11 mouse cellular contexts compared by ENCODE assay signal in genomic region chr12:59791473-59791872, GRCm38 (mm10).
DNase-seq lines count a peak whose midpoint lies in the region; ATAC-seq and TF ChIP-seq lines count a peak whose summit lies in the region.
"Had no signal": no experiment of that assay in that cellular context is flagged by ENCODE, and none has a peak within 500 bp of the region (broad histone marks: within the 10 kb centered on the region; RNA-seq: fewer than 3 reads in every experiment).

No protein-coding gene starts in this region.

- no peak for TF ChIP-seq CTCF in liver, adult 2 months (IDR thresholded peaks at IDR 0.05; ENCODE audit: low read depth, low read length)

- no peak for TF ChIP-seq POLR2A in liver, adult 2 months (IDR thresholded peaks at IDR 0.05; ENCODE audit: extremely low read depth, insufficient read depth, low read length)

- H3K27me3 ChIP-seq in liver, adult 2 months (ENCODE audit: control insufficient read depth, insufficient read depth, low read length), result no peaks in the 10 kb centered on the region
- H3K27me3 ChIP-seq in liver, embryonic 11.5 days (replicated peaks; ENCODE audit: control insufficient read depth, insufficient read depth, low read length), result no peaks in the 10 kb centered on the region
- no peaks in the 10 kb centered on the region for H3K27me3 ChIP-seq in limb, embryonic 10.5 days (ENCODE audit: low read depth, poor library complexity, severe bottlenecking)
- H3K27me3 ChIP-seq: heart, embryonic 12.5 days had no signal

- H3K4me2 ChIP-seq in liver, embryonic 11.5 days, result no peak overlapping the region
- H3K4me2 ChIP-seq: heart, embryonic 12.5 days had no signal

- intact Hi-C loops in gastrocnemius, postnatal 36 days (cut with DNase I), result no loop called here

- no peaks in the 10 kb centered on the region for H3K4me1 ChIP-seq in liver, adult 2 months (ENCODE audit: control insufficient read depth, insufficient read depth, low read length)
- H3K4me1 ChIP-seq in liver, embryonic 11.5 days (replicated peaks; ENCODE audit: control insufficient read depth, insufficient read depth, low read length), result no peaks in the 10 kb centered on the region
- H3K4me1 ChIP-seq in limb, embryonic 10.5 days, result no peaks in the 10 kb centered on the region
- H3K4me1 ChIP-seq: heart, embryonic 12.5 days had no signal

- ATAC-seq in liver, embryonic 11.5 days (replicated peaks; ENCODE audit: low FRiP score), result no peak

- H3K36me3 ChIP-seq in liver, adult 2 months (ENCODE audit: control insufficient read depth, insufficient read depth, low read length), result no peaks in the 10 kb centered on the region
- H3K36me3 ChIP-seq in liver, embryonic 11.5 days (ENCODE audit: control insufficient read depth, insufficient read depth, low read length), result no peaks in the 10 kb centered on the region
- H3K36me3 ChIP-seq in limb, embryonic 10.5 days, result no peaks in the 10 kb centered on the region
- H3K36me3 ChIP-seq: heart, embryonic 12.5 days had no signal

- H3K9ac ChIP-seq in liver, adult 2 months (ENCODE audit: low read depth, low read length), result no peak overlapping the region
- no peak overlapping the region for H3K9ac ChIP-seq in liver, embryonic 11.5 days (ENCODE audit: low read depth, low read length)
- H3K9ac ChIP-seq: heart, embryonic 12.5 days had no signal

- no peak overlapping the region for H3K4me3 ChIP-seq in liver, adult 2 months (ENCODE audit: insufficient read depth, low read depth, low read length)
- no peak overlapping the region for H3K4me3 ChIP-seq in liver, embryonic 11.5 days (ENCODE audit: low read depth, low read length)
- H3K4me3 ChIP-seq in limb, embryonic 10.5 days, result no peak overlapping the region
- H3K4me3 ChIP-seq: heart, embryonic 12.5 days had no signal

- DNase-seq in adrenal gland, adult 2 months, result peak; percentile 26
- no peak for DNase-seq in adrenal gland, adult 8-10 months
- peak; percentile 6 for DNase-seq in liver, adult 2 months (ENCODE audit: extremely low read depth, low read depth, low spot score)
- DNase-seq in liver, embryonic 11.5 days (ENCODE audit: low spot score), result no peak
- DNase-seq in ZHBTc4 (ENCODE audit: low read depth, low spot score), result peak; percentile 60
- peak; percentile 41 for DNase-seq in limb, embryonic 10.5 days (ENCODE audit: low spot score)
- DNase-seq in gastrocnemius, postnatal 36 days, result no peak
- no peak for DNase-seq in gastrocnemius, postnatal 25 days
- DNase-seq: B cell, adult 2 months; right cerebral cortex, postnatal 14 days had no signal

- H3K79me2 ChIP-seq in liver, adult 2 months (ENCODE audit: control insufficient read depth, insufficient read depth, low read length), result no peaks in the 10 kb centered on the region

- H3K9me3 ChIP-seq in liver, embryonic 11.5 days (ENCODE audit: control insufficient read depth, low read length), result no peaks in the 10 kb centered on the region
- H3K9me3 ChIP-seq in limb, embryonic 10.5 days (replicated peaks), result no peaks in the 10 kb centered on the region
- H3K9me3 ChIP-seq: heart, embryonic 12.5 days had no signal

- 43% methylated on average over 4 of the region's 4 CpGs for WGBS in liver, adult 2 months
- 45% methylated on average over 4 of the region's 4 CpGs for WGBS in liver, embryonic 11.5 days
- 55% methylated on average over 4 of the region's 4 CpGs for WGBS in limb, embryonic 10.5 days

- H3K27ac ChIP-seq in liver, adult 2 months (replicated peaks; ENCODE audit: insufficient read depth, low read depth, low read length), result no peak overlapping the region
- no peak overlapping the region for H3K27ac ChIP-seq in liver, embryonic 11.5 days (ENCODE audit: low read depth, low read length)
- H3K27ac ChIP-seq in limb, embryonic 10.5 days, result no peak overlapping the region

Comparison
In these comparisons a context has a peak if more than half of its experiments do, and no peak if none do; other contexts are left out.
1. DNase-seq: peak in adrenal gland, adult 2 months (single experiment), liver, adult 2 months (single experiment), ZHBTc4 (single experiment) and limb, embryonic 10.5 days (single experiment); none in adrenal gland, adult 8-10 months (single experiment), liver, embryonic 11.5 days (single experiment), gastrocnemius, postnatal 36 days (0 of 2) and gastrocnemius, postnatal 25 days (single experiment).